Mouse (Mus musculus) natural killer cell, adult 2 months (primary cell): ENCODE data around the gene Greb1.
"Not testable (repeated sequence)": the region's sequence is repeated elsewhere in the genome, so short reads cannot be mapped to it uniquely, and the experiment has no call there.

Experiments
- DNase-seq, 2 experiments: peaks; one replicate each; pipeline ENCODE4 v3.0.0; 2022; ENCODE audit warnings: low spot score in 2 of 2

Greb1 gene

DNA sequence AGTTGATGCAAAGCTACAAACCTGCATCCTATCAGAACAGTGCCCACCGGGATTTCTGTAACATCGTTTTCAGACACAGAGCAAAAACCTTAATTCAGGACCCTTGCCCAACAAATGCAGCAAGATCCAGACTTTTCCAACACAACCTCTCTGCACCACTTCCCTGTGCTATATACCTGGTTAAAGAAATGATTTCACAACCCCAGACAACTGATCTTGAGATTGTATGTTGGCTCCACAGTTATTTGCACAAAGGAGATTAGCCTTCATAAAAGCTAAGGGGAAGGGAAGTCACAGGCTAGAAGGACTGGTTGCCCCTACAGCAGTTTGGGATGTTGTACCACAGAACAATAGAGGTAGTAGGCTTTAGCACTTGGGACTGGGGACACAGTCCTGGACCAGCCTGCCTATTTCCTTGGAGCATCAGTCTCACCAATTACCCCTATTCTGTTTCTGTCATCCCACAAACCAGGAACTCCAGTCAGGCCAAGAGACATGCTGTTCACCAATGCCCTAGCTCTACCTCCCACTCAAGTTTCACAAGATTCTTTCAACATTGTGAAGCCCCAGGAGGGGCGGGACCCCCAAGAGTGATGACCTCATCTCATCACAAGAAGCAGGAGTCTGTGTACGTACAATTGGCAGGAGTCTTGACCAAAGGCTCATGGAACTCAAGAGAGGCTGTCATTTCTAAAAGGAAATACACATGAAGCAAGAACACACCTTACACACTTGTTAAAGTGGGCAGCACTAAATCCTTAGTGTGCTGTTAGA lies 36.9 kb downstream of the Greb1 start:
- no peak for DNase-seq

DNA sequence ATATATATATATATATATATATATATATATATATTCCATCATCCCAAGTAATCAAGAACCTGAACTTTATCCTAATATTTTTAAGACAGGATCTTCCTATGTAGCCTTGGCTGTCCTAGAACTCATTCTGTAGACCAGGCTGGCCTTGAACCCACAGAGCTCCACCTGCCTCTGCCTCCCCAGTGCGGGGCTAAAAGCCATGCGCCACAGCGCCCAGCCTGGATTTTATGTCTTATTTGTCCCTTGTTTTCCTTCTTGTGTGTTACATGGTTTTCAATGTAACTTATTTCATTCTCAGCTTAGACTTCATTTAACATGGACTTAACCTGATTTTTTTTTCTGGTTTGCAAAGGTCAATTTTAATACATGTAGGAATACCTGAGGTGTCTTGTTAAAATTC lies 39.2 kb downstream of the Greb1 start:
- DNase-seq: no peak

DNA sequence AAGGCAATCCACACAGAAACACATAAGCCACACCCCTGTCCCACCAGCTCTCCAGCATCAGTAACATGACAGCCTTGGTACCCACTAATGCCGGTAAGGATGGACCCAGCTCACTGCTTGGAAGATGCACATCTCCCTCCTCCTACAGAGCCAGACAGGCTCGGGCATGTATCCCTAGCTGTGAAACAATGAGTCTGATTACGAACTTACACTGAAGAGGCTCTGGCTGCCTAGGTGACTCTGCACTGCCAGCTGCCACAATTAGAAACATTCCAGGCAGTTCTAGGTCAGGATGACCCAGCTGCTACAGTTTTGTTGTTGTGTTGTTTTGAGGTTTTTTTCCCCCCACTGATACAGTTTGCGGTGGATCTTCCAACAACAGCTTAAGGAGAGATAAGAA lies 40.4 kb downstream of the Greb1 start:
- DNase-seq: no peak

DNA sequence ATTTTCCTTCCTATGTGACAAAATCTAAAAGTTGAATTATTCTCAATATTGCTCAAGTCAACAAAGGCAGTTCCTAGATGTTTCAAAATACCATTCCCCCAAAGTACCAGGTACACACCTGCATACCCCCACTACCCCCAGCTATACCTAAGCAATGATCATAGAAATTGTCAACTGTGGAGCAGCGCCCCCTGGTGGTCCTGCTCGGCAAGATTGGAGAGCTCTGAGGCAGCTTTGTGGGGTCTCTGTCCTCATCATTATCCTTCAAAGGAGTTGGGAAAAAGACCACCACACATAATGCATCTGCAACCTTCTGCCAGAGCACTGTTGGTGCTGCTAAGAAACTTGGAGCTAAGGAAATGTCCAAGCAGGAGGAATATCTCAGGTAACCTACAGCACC lies 46.4 kb downstream of the Greb1 start:
- peak; percentile 14 to 47 for DNase-seq

DNA sequence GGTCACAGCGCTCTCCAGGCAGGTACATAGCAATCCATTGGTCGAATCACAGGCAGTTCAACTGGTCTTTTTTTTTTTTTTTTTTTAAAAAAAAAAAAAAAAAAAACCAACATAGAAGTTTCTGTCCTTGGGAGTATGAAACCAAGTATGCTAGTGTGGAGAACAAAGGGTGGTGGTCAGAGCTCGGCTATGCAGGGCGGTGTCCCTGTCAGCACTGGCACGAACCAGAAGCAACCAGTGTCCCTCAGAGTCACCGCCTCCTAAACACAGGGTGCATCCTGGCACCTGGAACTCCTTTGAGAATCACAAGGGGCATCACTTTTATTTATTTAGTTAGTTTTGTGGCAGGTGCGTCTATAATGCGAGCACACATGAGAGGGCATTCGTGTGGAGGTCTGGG lies 47.1 kb downstream of the Greb1 start:
- no peak for DNase-seq

DNA sequence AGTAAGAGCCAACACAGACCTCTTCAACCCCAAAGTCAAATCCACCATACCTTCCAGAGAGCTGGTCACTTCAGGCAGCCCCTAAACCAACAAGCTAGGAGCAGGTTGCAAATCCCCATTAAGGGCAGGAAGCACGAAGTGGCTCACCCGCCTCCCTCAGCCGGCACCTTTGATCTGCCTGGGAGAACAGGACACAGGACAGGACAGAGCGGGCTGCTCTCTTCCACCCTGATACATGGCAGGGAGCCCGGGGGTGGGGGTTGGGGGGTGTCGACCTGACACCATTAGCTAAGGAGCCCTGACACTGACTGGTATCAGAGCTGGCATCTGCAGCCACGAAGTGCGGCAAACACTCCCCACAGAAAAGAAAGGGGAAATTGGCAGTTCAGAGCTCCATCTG lies 47.6 kb downstream of the Greb1 start:
- no peak for DNase-seq

DNA sequence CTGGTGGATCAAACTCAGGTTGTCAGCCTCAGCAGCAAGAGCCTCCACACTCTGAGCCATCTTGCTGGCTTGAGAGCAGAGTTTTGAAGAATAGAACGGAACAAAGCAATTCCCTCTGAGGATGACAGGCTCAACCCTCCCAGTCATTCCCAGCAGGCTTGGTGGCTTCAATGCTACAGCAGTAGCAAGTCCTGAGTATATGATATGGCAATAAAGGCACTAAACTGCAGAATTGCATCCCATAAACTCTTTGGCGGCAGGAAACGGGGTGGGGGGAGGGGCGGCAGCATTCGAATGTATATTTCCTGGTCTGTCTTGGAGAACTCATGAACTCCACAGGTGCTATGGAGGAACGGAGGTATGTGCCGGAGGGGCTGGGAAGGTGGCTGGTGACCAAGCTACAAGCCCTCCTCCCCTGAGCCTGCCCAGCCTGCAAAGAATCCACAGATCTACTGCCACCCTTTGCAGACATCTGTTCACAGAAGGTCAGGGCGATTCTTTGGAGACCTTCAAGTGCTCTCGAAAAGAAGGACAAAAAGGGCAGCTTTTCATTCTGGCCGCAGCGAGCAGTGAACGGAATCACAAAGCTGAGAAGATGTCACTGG lies 48.3 kb downstream of the Greb1 start:
- DNase-seq: no peak

DNA sequence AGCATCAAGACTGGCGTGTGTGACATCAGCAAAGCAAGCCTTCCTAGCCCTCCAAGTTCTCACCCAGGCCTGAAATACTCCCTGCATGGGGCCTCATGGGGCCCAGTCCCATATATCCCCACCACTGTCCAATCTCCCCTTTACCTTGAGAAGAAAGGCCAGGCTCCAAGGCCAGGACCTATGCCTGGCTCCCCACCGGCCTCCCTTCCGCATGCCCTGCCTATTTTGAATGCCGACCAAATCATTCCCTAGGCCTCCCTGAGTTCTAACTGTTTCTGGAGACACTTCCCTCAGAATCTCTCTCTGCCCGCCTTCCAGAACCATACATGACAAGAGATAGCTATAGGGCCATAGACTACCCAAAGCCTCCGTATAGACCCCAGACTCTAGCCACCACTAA lies 49.1 kb downstream of the Greb1 start:
- DNase-seq: no peak

DNA sequence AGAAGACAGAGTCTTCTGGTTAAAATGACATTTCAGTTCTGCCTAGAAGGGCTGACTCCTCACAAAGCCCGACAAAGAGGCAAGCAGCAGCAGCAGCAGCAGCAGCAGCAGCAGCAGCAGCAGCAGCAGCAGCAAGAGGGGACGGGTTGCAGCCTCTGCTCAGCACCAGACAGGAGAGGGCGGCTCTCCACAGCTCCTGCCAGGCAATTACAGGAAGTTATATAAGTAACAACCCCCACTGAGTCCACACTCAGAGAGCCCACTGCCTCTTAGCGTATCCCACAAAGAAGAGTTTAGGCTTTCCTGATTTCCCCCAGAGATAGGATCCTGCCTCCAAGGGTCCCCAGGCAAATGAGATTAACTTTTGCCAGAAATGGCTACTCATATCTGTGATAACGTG lies 60.6 kb downstream of the Greb1 start:
- DNase-seq: no peak

DNA sequence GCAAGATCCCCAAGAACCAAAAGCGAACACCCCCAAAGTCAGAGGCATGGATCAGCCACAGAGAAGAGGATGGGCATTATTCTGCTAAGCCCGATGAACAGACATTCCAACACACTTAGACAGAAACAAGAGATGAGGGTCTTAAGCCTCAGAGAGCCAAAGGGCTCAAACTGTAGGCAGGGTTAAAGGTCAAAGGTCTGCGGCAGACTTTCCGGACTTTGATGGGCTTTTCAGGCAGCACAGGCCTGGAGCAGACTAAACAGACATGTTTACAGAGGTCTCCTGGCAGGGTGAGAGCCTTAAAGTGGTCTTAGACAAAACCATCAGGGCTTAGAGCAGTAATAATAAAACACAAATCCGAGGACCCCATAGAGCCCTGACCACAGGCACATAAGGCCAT lies 63.4 kb downstream of the Greb1 start:
- no peak for DNase-seq

DNA sequence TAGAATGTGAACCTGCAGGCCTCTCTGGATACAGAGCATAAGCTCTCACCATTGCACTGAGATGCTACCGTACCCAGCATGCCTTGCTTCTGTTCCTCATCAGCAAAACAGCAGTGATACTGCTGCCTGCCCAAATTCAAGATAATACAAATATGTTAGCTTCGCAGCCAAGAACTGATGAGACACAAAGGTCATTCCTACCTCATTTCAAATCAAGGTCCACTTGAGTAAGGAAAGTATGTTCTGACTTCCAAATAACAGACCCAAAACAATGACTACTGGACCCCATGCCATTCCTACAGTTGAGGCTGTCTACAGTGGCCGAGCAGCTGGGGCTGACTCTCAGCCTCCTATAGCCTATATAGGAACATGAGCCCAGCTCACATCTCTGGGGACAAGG lies 66.0 kb downstream of the Greb1 start:
- DNase-seq: no peak

DNA sequence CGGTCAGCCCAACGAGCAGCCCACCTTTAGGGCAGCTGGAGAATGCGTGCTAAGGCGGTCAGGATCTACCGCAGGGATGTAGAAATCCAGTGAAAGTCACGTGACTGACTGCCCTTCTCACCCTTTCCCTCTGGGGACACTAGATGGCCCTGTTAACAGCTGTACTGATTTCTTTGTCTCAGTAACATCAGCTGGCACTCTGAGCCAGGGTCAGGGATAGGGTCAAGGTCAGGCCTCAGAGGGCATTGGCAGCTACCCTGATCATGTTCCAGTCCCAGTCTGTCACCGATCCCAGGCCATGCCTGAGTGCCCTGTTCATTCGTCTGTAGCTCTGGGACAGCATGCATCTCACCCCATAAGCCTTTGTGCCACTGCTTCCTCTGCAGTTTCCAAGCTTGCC lies 66.7 kb downstream of the Greb1 start:
- no peak for DNase-seq

DNA sequence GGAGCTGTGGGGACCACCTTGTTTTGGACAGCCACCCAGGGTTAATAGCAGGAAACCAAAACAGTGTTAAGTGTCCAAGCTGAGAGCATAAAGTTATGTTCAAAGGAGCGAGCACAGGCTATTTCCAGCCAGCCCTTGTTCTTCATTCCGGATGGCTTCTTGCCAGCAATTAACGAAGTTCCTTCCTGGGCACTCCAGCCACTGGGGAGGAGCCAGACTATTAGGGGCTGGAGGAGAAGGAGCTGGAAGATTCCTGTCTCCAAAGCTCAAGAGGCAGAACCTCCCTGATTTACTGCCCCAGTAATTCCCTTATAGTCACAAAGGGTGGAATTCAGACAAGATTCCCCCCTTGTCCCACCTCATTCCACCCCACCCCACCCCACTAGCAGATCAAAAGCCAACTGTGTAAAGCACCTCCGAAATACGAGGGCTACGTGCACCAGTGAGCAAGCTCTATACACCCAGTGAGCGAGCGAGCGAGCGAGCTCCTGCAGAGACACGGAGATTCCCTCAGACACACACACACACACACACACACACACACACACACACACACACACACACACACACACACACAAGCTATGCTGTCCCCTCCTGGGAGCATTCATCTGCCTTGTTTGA lies 69.5 kb downstream of the Greb1 start:
- no peak for DNase-seq

DNA sequence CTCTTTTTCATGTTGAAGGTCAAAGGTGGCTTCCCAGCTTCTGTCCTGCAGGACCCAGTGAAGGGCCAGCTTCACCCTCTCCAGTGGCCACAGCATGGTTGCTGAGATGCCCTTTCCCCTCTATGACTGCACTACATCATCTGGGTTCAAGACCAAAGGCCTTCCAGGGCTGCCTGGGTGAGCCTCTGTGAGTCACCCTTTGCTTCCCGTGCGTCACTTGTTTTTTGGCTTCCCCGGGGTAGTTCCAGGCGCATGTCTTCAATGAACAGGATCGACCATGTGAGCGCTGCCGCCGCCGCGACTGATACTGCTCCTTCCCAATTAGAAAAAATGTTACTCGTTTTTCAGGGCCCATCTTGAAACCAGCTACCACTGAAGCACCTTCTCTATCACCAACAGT lies 70.5 kb downstream of the Greb1 start:
- DNase-seq: no peak

DNA sequence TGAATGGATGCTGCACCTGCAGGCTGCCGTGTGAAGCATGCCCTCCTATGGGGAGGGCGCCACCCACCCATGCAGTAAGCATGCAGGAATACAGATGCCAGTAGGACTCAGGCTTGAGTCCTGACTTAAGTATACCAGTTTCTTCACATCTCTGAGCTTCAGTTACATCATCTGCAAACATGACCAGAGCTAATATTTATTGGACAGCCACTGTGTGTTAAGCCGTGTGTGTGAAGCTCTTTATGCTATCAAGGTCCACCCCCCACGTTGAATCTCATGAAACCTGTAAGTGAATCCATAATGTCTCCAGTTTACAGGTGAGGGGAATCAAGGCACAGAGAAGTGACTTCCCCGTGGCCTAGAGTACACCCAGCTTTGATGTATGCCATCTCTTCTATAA lies 72.5 kb downstream of the Greb1 start:
- no peak for DNase-seq

DNA sequence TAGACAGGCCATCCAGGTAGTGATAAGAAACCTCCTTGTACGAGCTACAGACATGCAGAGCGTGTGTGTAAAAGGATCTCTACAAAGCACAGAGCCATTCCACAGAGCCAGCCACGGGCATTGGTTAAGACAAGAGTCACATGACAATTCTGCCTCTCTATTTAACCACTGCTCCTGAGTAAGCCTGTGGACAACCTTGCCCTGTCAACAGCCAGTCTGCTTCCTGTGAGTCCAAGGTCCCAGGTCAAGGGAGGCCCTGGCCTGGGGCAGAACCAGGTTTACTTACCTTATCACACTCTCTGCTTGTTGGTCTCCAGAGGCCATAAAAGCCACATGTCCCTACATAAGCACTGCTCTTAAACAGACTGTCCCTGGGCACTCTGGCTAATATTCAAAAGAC lies 74.5 kb downstream of the Greb1 start:
- no peak for DNase-seq

DNA sequence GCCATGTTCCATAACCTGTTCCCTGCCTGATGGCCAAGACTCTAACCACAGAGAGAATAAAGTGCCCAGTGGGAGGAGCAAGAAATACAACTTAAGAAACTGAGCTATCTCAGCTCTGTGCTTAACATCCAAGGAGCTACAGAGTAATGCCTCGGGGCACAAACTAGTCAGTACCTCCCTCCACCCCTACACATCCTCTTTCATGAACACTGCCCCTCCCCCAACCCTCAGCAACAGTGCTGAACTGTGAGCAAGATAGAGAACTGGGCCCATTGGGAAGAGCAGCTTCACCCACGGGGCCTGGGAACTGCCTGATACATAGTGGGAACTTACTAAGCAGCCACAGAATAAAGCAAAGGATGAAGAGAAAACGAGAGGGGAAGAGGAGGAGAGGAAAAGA lies 77.1 kb downstream of the Greb1 start:
- DNase-seq: no peak

DNA sequence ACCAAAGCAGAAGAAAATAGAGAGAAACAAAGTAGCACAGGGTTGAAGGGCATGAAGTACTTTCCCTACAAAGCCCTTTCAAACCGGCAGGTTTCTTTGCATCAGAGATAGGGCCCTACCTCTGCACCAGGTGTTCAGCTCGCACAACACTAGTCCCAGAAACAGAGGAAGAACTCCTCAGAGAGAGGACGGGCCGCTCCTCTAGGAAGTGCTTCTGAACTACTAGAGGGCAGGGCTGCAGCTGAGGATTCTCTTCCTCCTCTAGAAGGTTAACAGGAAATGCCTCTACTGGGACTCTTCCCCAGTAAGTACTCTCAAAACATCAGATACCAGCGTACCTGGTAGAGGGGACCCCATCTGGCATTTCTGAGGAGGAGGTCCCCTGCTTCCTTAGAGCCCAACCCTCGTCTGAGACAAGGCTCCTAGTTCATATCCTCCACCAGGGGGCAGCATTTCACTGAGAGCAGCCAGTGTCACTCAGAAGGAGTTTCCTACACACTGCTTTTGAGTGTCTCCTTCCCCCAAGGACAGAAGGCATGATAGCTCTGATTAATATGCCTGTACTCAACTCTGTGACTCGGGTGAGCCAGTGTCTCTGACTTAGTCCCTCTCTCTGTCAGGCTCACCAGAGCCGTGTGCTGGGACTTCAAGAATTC lies 81.9 kb downstream of the Greb1 start:
- DNase-seq: peak in 1 of 2 experiments; percentile 14

DNA sequence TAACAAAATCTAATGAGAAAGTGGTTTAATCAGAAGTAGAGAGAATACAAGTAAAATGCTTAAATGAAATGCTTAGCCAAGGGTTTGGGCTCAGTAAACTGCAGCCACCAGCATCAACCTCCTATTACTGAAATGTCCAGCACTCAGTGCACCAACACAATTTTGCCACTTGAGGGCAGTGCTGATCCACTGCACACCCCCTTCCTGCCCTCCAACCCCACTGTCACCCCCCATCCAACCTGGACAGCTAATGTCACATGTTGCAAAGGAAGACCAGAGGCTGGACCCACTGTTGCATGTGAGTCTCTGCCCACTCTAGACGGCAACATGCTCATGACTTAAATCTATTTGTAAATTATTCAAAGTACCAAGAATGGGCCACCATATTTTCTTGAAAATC lies 83.0 kb downstream of the Greb1 start:
- peak in 1 of 2 experiments; percentile 10 for DNase-seq

DNA sequence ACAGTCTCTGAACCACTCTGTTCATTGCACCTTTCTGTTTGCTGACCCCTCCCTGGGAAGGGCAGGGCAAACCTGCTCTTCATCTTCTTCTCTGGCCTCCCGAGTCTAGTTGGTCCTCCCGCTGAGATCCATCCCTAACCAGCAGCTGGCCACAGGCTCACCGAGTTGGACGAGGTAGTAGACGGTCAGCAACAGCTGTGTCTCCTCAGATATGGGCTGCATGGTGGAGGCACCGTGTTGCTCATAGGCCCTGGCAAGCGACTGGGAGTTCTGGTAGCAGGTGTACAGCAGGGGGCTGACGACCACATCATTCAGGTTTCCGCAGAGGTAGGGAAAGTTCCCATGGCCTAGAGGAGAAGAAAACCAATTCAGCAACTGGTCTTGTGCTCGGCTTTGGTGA lies 86.1 kb downstream of the Greb1 start:
- no peak for DNase-seq

DNA sequence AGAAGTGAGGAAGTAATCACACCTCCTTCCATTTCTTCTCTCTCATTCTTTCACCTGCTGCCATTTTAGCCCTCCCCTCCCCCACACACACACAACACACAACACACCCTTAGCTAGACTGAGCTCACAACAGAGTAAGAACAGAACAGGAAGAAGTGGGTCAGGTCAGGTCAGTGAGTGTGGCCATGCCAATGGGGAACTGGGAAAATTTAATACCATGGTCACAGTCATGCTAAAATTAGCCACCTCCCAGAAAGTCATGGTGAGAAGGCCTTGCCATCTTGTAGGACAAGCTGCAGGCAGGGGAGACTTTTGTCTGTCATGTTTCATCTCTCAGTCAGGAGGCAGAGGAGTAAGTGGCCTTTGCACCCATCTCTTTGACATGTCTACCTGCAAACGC lies 102.0 kb downstream of the Greb1 start:
- DNase-seq: no peak

DNA sequence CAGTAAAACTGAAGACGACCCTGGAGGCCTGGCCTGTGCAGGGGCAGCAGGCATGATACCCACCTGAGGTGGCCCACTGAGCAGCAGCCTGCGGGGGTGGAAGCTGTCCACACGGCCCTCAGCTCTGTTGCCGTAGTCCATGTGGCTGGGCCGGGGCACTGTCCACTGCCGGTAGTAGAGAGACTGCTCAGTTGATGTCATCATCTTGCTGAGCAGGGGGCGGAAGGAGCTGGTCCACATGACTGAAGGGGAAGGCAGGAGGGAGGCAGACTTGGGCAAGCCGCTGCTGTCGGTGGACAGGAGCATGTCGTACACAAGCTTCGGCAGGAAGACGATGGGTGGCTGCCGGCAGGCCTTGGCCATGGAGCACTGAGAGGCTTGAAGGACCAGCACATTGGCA lies 104.5 kb downstream of the Greb1 start:
- DNase-seq: no peak

DNA sequence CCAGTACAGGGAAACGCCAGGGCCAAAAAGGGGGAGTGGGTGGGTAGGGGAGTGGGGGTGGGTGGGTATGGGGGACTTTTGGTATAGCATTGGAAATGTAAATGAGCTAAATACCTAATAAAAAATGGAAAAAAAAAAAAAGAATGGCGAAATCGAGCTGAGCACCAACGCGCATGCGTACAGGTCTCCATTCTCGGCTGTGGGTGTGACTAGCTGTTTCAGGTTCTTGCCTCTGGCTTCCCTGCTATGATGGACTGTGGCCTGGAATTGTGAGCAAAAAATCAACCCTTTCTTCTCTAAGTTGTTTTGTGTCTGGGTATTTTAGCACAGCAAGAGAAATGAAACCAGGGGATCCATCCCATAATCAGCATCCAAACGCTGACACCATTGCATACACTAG lies 105.4 kb downstream of the Greb1 start:
- not testable (repeated sequence) for DNase-seq
